Mouse (Mus musculus) heart, adult 2 months (tissue): Measurements from ENCODE around the gene Dnajb4.

Source experiments
- CTCF ChIP-seq: fragments of 200-600 bp; IDR thresholded peaks from 2 replicates; pipeline ENCODE4 v1.8.1; 2022; ENCODE audit warnings: antibody characterized with exemption, mild to moderate bottlenecking, moderate library complexity
- POLR2A ChIP-seq: fragments of 200-500 bp; IDR thresholded peaks from 2 replicates; pipeline ENCODE4 v1.6.1; 2011; ENCODE audit warnings: mild to moderate bottlenecking, low read depth, low read length, control low read depth; ENCODE audit not compliant: insufficient read depth

GRCm38 (mm10) chr3:152163320-152163719 is 46.8 kb downstream of the Dnajb4 start:
- TF ChIP-seq CTCF (no peak), POLR2A (no peak)
